Mouse (Mus musculus): ENCODE results near the gene Sec14l2. TPM values are rescaled to one million over a fixed set of nuclear protein-coding genes. Genes with fewer than 3 reads are reported as not detected.

Gene Sec14l2
- polyA plus RNA-seq (2016; fragmentation: Nextera tagmentation; extraction: Ambion mirVana): 2.3 and 3.1 TPM in 2 replicates

DNA sequence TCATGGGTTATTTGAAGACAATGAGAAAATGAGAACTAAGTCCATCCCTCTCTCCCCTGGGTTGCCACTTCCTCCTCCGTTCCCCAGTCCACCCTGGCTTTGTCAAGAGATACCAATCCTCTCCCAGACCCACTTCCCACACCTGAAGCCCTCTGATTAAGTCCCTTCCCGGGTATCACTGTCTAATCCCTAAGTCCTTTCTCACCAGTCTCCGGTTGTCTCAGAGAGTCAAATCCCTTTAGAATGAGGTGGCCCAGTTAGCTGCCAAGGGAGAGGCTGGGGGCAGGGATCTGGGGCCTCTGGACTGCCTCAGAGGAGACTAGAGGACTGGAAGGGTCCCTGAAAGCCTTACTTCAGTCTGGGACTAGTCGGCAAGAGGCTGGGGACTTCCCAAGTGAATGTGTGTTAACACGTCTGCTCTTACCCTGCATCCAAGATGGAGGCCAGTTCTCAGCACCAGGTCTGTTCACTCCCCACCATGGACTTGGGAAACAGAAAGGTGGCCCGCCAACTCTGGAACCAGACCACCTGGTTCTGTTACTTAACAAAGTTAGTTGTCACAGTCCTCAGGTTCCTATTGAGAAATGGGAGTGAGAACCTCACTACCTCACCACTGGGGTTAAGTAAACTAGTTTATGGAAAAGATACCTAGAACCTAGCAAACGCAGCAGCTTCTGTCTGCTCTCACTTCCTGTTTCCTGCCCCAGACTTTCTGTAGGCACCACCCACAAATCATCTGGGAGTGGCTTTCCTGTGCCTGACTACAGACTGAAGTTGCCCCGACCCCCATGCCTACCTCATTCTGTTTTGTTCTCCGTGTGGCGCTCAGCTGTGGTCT lies at the start of gene Sec14l2:
Sec14l2 (minus strand) TSS at position 674 of the 838 bp plus-strand sequence.
- Histone ChIP-seq H3K4me1 (peaks cover 10% of the 10 kb centered on the region), H3K27ac (no peak within 1 kb of the TSS), H3K9me3 (0 out of 2 replicates have a peak, but pooled peaks cover 10% of the 10 kb centered on the region), H3K9ac (no peak within 1 kb of the TSS), H3K4me2 (replicated peaks) (no peak within 1 kb of the TSS), H3K4me3 (no peak within 1 kb of the TSS), H3K27me3 (replicated peaks) (no peaks in the 10 kb centered on the region; the same call in 1 of the 2 replicates), H3K36me3 (no peaks in the 10 kb centered on the region)
- WGBS: 84% methylated on average over 10 of the region's 10 CpGs
- no peak for ATAC-seq (ENCODE audit: low FRiP score, low read depth)

DNA sequence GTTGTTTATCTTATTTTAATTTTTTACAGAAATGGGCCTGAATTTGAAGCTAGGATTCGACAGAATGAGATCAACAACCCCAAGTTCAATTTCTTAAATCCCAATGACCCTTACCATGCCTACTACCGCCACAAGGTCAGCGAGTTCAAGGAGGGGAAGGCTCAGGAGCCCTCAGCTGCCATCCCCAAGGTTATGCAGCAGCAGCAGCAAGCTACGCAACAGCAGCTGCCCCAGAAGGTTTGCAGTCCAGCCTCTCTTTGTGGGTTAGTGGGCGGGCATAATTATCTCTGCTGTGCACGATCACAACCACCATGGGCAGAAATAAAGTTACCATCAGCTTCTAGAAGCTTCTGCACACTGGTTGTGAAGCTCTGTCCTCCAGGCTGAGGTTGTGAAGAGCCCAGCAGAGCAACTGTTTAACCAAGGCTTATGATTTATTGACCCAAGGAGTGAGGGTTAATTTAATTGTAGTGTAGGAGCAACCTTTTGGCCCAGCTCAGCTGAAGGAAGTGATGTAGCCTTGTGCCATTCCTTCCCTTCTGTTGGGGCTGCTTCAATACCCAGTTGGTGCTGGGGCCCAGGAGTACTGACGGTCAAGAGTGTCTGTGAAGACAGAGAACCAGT lies 43.4 kb upstream of the Sec14l2 start:
- 91% methylated on average over 7 of the region's 7 CpGs for WGBS
- no peak for ATAC-seq (ENCODE audit: low FRiP score, low read depth)

GRCm38 (mm10) chr11:4164701-4165100 lies 41.5 kb upstream of the Sec14l2 start:
- no peak for ATAC-seq (ENCODE audit: low FRiP score, low read depth)
- H3K36me3 ChIP-seq: peaks cover 80% of the 10 kb centered on the region

More for the DNA sequence above, 43.4 kb upstream of the Sec14l2 start:
- H3K4me1 ChIP-seq: peaks cover 12% of the 10 kb centered on the region
- H3K9ac ChIP-seq: no peak overlapping the region
- H3K4me3 ChIP-seq: no peak overlapping the region
- H3K4me2 ChIP-seq (replicated peaks): no peak overlapping the region
- H3K27me3 ChIP-seq (replicated peaks): no peaks in the 10 kb centered on the region
- no peaks in the 10 kb centered on the region for H3K9me3 ChIP-seq
- peaks cover 98% of the 10 kb centered on the region for H3K36me3 ChIP-seq
- H3K27ac ChIP-seq: no peak overlapping the region

DNA sequence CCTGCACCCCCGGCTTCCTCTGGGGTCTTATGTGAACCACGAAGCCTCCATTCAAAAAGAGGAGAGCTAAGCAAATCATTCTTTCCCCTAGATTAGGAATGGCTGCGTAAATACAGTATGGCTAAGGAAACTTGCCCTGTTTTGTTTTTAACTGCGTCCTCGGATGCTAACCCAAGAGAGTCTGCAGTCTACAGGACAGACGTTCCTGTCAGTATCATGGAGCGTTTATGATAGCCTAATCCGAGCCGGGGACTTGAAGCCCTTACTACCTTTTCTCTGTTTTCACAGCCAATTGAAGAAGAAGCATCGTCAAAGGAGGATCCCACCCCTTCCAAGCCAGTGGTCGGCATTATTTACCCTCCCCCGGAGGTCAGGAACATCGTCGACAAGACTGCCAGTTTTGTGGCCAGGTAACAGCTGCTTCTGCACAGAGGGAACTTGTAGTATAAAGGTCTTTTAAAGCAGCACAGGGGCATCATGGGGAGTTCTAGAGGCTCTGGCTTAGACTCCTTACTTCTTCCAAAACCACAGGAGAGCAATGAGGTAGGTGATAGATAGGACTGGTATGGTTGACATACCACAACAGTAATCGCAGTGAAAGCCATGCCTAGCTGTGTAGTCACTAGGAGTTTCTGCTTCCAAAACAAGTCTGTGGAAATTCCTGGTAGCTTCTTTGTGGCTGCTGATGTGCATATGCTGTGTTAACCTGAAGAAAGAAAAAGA lies 37.7 kb upstream of the Sec14l2 start:
- Histone ChIP-seq H3K27me3 (replicated peaks) (no peaks in the 10 kb centered on the region), H3K4me1 (peaks cover 31% of the 10 kb centered on the region), H3K4me2 (replicated peaks) (peak overlapping the region; percentile 95), H3K36me3 (peaks cover 43% of the 10 kb centered on the region), H3K9me3 (no peaks in the 10 kb centered on the region), H3K4me3 (peak overlapping the region; percentile 85), H3K27ac (no peak overlapping the region), H3K9ac (peak overlapping the region; percentile 91)
- ATAC-seq (ENCODE audit: low FRiP score, low read depth): 0 out of 2 replicates have a peak, but pooled peaks have one; percentile 5
- 7% methylated on average over 15 of the region's 15 CpGs for WGBS

More at GRCm38 (mm10) chr11:4164701-4165100, 41.5 kb upstream of the Sec14l2 start:
- Histone ChIP-seq H3K4me1 (peaks cover 23% of the 10 kb centered on the region), H3K9me3 (no peaks in the 10 kb centered on the region), H3K27me3 (replicated peaks) (no peaks in the 10 kb centered on the region), H3K27ac (no peak overlapping the region), H3K4me3 (no peak overlapping the region), H3K9ac (no peak overlapping the region), H3K4me2 (replicated peaks) (no peak overlapping the region)
- whole genome bisulfite sequencing: 90% methylated on average over 2 of the region's 2 CpGs

- peak; percentile 97 for ATAC-seq (ENCODE audit: low FRiP score, low read depth)
- H3K36me3 ChIP-seq: peaks cover 34% of the 10 kb centered on the region
- H3K27ac ChIP-seq: peak within 1 kb of the TSS; percentile 84
- no peaks in the 10 kb centered on the region for H3K27me3 ChIP-seq (replicated peaks)
- WGBS: 2% methylated on average over 54 of the region's 54 CpGs
- H3K4me2 ChIP-seq (replicated peaks): peak within 1 kb of the TSS; percentile 95
- H3K4me3 ChIP-seq: peak within 1 kb of the TSS; percentile 85
- no peaks in the 10 kb centered on the region for H3K9me3 ChIP-seq
- peaks cover 31% of the 10 kb centered on the region for H3K4me1 ChIP-seq
- peak within 1 kb of the TSS; percentile 91 for H3K9ac ChIP-seq
These were observed 36.8 kb upstream of the Sec14l2 start, which contains the start of the genes Ccdc157 and Sf3a1 for GRCm38 (mm10) chr11:4159808-4160708. Gene Ccdc157, minus strand, starts transcription at chr11:4160293. Gene Sf3a1, plus strand, starts transcription at chr11:4160350.

DNA sequence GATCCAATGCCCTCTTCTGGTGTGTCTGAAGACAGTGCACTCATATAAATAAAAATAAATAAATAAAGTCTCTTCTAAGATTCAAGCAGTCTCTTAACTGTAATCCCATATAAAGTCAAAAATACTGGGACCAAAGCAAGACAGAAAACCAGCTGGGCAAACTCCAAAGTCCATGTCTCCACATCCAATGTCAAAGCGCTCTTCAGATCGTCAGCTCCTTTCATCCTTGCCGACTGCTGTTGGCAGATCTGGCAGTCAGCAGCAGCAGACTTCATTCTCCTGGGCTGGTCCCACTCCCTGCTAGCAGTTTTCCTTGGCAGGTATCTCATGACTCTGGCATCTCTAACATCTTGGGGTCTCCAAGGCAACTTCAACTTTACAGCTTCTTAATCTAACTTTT lies 35.5 kb upstream of the Sec14l2 start:
- no peak overlapping the region for H3K27ac ChIP-seq
- no peaks in the 10 kb centered on the region for H3K9me3 ChIP-seq
- H3K9ac ChIP-seq: no peak overlapping the region
- ATAC-seq (ENCODE audit: low FRiP score, low read depth): no peak
- peaks cover 26% of the 10 kb centered on the region for H3K4me1 ChIP-seq
- WGBS: 95% methylated on average over 3 of the region's 3 CpGs
- H3K4me2 ChIP-seq (replicated peaks): no peak overlapping the region
- peaks cover 21% of the 10 kb centered on the region for H3K36me3 ChIP-seq
- H3K4me3 ChIP-seq: no peak overlapping the region
- H3K27me3 ChIP-seq (replicated peaks): no peaks in the 10 kb centered on the region

GRCm38 (mm10) chr11:4155641-4156040 lies 32.4 kb upstream of the Sec14l2 start:
- peaks cover 11% of the 10 kb centered on the region; the same call in 1 of the 2 replicates for H3K4me1 ChIP-seq
- H3K27ac ChIP-seq: no peak overlapping the region
- WGBS: 77% methylated on average over 5 of the region's 5 CpGs
- H3K36me3 ChIP-seq: no peaks in the 10 kb centered on the region
- no peak overlapping the region for H3K9ac ChIP-seq
- H3K4me3 ChIP-seq: no peak overlapping the region
- no peak for ATAC-seq (ENCODE audit: low FRiP score, low read depth)
- H3K4me2 ChIP-seq (replicated peaks): no peak overlapping the region
- no peaks in the 10 kb centered on the region for H3K9me3 ChIP-seq
- no peaks in the 10 kb centered on the region for H3K27me3 ChIP-seq (replicated peaks)

- no peaks in the 10 kb centered on the region for H3K9me3 ChIP-seq
- ATAC-seq (ENCODE audit: low FRiP score, low read depth): no peak
- H3K4me2 ChIP-seq (replicated peaks): no peak overlapping the region
- no peaks in the 10 kb centered on the region for H3K27me3 ChIP-seq (replicated peaks)
- H3K36me3 ChIP-seq: no peaks in the 10 kb centered on the region
- no peak overlapping the region for H3K9ac ChIP-seq
- no peak overlapping the region for H3K4me3 ChIP-seq
- no peak overlapping the region for H3K27ac ChIP-seq
- H3K4me1 ChIP-seq: no peaks in the 10 kb centered on the region
- 94% methylated on average over 7 of the region's 7 CpGs for WGBS
These were observed 30.5 kb upstream of the Sec14l2 start for GRCm38 (mm10) chr11:4153694-4154093.

GRCm38 (mm10) chr11:4149886-4150285 lies 26.7 kb upstream of the Sec14l2 start:
- Histone ChIP-seq H3K4me3 (no peak overlapping the region), H3K4me1 (no peaks in the 10 kb centered on the region), H3K9ac (no peak overlapping the region), H3K27me3 (replicated peaks) (no peaks in the 10 kb centered on the region), H3K9me3 (no peaks in the 10 kb centered on the region), H3K27ac (no peak overlapping the region), H3K4me2 (replicated peaks) (no peak overlapping the region), H3K36me3 (no peaks in the 10 kb centered on the region; the same call in 1 of the 2 replicates)
- no peak for ATAC-seq (ENCODE audit: low FRiP score, low read depth)
- 88% methylated on average over 6 of the region's 6 CpGs for WGBS

- H3K4me3 ChIP-seq: no peak overlapping the region
- H3K4me2 ChIP-seq (replicated peaks): no peak overlapping the region
- no peak for ATAC-seq (ENCODE audit: low FRiP score, low read depth)
- H3K9me3 ChIP-seq: no peaks in the 10 kb centered on the region
- H3K4me1 ChIP-seq: no peaks in the 10 kb centered on the region
- H3K9ac ChIP-seq: no peak overlapping the region
- no peaks in the 10 kb centered on the region for H3K27me3 ChIP-seq (replicated peaks)
- WGBS: 92% methylated on average over 9 of the region's 9 CpGs
- no peak overlapping the region for H3K27ac ChIP-seq
- H3K36me3 ChIP-seq: peaks cover 9% of the 10 kb centered on the region; the same call in 1 of the 2 replicates
These were observed 25.4 kb upstream of the Sec14l2 start for GRCm38 (mm10) chr11:4148536-4149156.

- Histone ChIP-seq H3K9ac (no peak overlapping the region), H3K4me2 (replicated peaks) (no peak overlapping the region), H3K27me3 (replicated peaks) (no peaks in the 10 kb centered on the region), H3K4me1 (no peaks in the 10 kb centered on the region), H3K9me3 (no peaks in the 10 kb centered on the region), H3K4me3 (no peak overlapping the region), H3K36me3 (peaks cover 15% of the 10 kb centered on the region), H3K27ac (no peak overlapping the region)
- ATAC-seq (ENCODE audit: low FRiP score, low read depth): no peak
- 90% methylated on average over 5 of the region's 5 CpGs for WGBS
These were observed 24.9 kb upstream of the Sec14l2 start for GRCm38 (mm10) chr11:4148120-4148519.

Measured in neural tube, embryonic 12.5 days (tissue).